Mouse (Mus musculus) heart, embryonic 15.5 days (tissue): Measurements from ENCODE around the gene Crb3. TPM values are rescaled to one million over a fixed set of nuclear protein-coding genes. Genes with fewer than 3 reads are reported as not detected.

Source experiments
- ATAC-seq: fragments of 200-750 bp; cut with Nextera tagmentation; replicated peaks from 2 replicates; pipeline ENCODE4 v1.8.0; 2017; ENCODE audit warnings: low read depth, moderate TSS enrichment; ENCODE audit not compliant: insufficient number of reproducible peaks, insufficient read depth, low FRiP score
- H3K27ac ChIP-seq: fragments of 300-500 bp; sonication (generic); 2 replicates; pipeline ENCODE4 v1.5.1; 2015; ENCODE audit warnings: mild to moderate bottlenecking, inconsistent platforms
- H3K27me3 ChIP-seq: fragments of 300-500 bp; sonication (generic); 2 replicates; pipeline ENCODE4 v1.6.1; 2015; ENCODE audit warnings: inconsistent platforms
- H3K36me3 ChIP-seq: fragments of 300-500 bp; sonication (generic); 2 replicates; pipeline ENCODE4 v1.6.1; 2015; ENCODE audit warnings: mild to moderate bottlenecking, inconsistent platforms
- H3K4me1 ChIP-seq: fragments of 300-500 bp; sonication (generic); replicated peaks from 2 replicates; pipeline ENCODE4 v1.6.1; 2015; ENCODE audit warnings: inconsistent platforms
- H3K4me2 ChIP-seq: fragments of 300-500 bp; sonication (generic); 2 replicates; pipeline ENCODE4 v1.6.1; 2015; ENCODE audit warnings: inconsistent platforms, mild to moderate bottlenecking, moderate library complexity
- H3K4me3 ChIP-seq: fragments of 300-500 bp; sonication (generic); 2 replicates; pipeline ENCODE4 v1.5.1; 2015; ENCODE audit warnings: mild to moderate bottlenecking, inconsistent platforms
- H3K9ac ChIP-seq: fragments of 300-500 bp; sonication (generic); 2 replicates; pipeline ENCODE4 v1.6.1; 2015; ENCODE audit warnings: mild to moderate bottlenecking, inconsistent platforms
- H3K9me3 ChIP-seq: fragments of 300-500 bp; sonication (generic); replicated peaks from 2 replicates; pipeline ENCODE4 v1.6.1; 2016; ENCODE audit warnings: inconsistent platforms
- WGBS: fragments of 180-500 bp; shearing (Covaris S2); methylation state at CpG from one replicate; pipeline ENCODE4 v1.1.7; 2015; ENCODE audit warnings: mixed read lengths; 5-methylcytosine and 5-hydroxymethylcytosine counted together
- polyA plus RNA-seq: library from polyadenylated mRNA; unstranded; fragments of >200 nt; fragmentation: Nextera tagmentation; extraction: Ambion mirVana; gene quantifications from 2 replicates; pipeline ENCODE4 v1.2.1, GENCODE M21; 2015

Crb3 gene
- polyA plus RNA-seq, 1 experiment from 2014 or later = 0.92 TPM

- no peaks in the 10 kb centered on the region for H3K27me3 ChIP-seq
- H3K4me1 ChIP-seq = peaks cover 16% of the 10 kb centered on the region
- no peak for ATAC-seq
- no peaks in the 10 kb centered on the region for H3K9me3 ChIP-seq
- no peak overlapping the region for H3K4me3 ChIP-seq
- no peaks in the 10 kb centered on the region for H3K36me3 ChIP-seq
- WGBS = 81% methylated on average over 5 of the region's 5 CpGs
- no peak overlapping the region for H3K27ac ChIP-seq
- no peak overlapping the region for H3K9ac ChIP-seq
- no peak overlapping the region for H3K4me2 ChIP-seq
These were observed 48.2 kb downstream of the Crb3 start for GRCm38 (mm10) chr17:57107064-57107463.

- Histone ChIP-seq H3K4me1 (peaks cover 16% of the 10 kb centered on the region), H3K9me3 (no peaks in the 10 kb centered on the region), H3K4me2 (no peak overlapping the region), H3K27ac (no peak overlapping the region), H3K27me3 (no peaks in the 10 kb centered on the region), H3K36me3 (no peaks in the 10 kb centered on the region), H3K9ac (no peak overlapping the region), H3K4me3 (no peak overlapping the region)
- no peak for ATAC-seq
- WGBS = 77% methylated on average over 7 of the region's 7 CpGs
These were observed 49.2 kb downstream of the Crb3 start for GRCm38 (mm10) chr17:57108040-57108665.

- no peak overlapping the region for H3K9ac ChIP-seq
- H3K27me3 ChIP-seq = no peaks in the 10 kb centered on the region
- H3K4me2 ChIP-seq = no peak overlapping the region
- no peak overlapping the region for H3K4me3 ChIP-seq
- H3K9me3 ChIP-seq = no peaks in the 10 kb centered on the region
- H3K27ac ChIP-seq = no peak overlapping the region
- no peak for ATAC-seq
- peaks cover 16% of the 10 kb centered on the region for H3K4me1 ChIP-seq
- WGBS = 38% methylated on average over 5 of the region's 5 CpGs
- H3K36me3 ChIP-seq = no peaks in the 10 kb centered on the region
These were observed 49.8 kb downstream of the Crb3 start for GRCm38 (mm10) chr17:57108666-57109171.

GRCm38 (mm10) chr17:57110005-57110404, 51.1 kb downstream of the Crb3 start:
- H3K9me3 ChIP-seq = no peaks in the 10 kb centered on the region
- 73% methylated on average over 1 of the region's 1 CpGs for WGBS
- no peak overlapping the region for H3K9ac ChIP-seq
- no peak overlapping the region for H3K27ac ChIP-seq
- H3K36me3 ChIP-seq = no peaks in the 10 kb centered on the region
- no peak overlapping the region for H3K4me3 ChIP-seq
- H3K4me2 ChIP-seq = no peak overlapping the region
- no peak for ATAC-seq
- no peaks in the 10 kb centered on the region for H3K27me3 ChIP-seq
- H3K4me1 ChIP-seq = peaks cover 9% of the 10 kb centered on the region

GRCm38 (mm10) chr17:57112768-57113474, 54.0 kb downstream of the Crb3 start:
- Histone ChIP-seq H3K9me3 (no peaks in the 10 kb centered on the region), H3K36me3 (no peaks in the 10 kb centered on the region), H3K4me3 (no peak overlapping the region), H3K4me1 (no peaks in the 10 kb centered on the region), H3K9ac (no peak overlapping the region), H3K27me3 (no peaks in the 10 kb centered on the region), H3K27ac (no peak overlapping the region), H3K4me2 (no peak overlapping the region)
- 80% methylated on average over 10 of the region's 10 CpGs for WGBS
- no peak for ATAC-seq

Other genes with a start within 250 kb of the Crb3 start
- gene Rfx2, start 228.1 kb upstream of the Crb3 start, polyA plus RNA-seq = 4.8 and 6.3 TPM in 2 replicates
- gene Acsbg2, start 184.7 kb upstream of the Crb3 start, polyA plus RNA-seq = not detected in 2 replicates
- gene 1700061G19Rik, start 183.6 kb upstream of the Crb3 start, polyA plus RNA-seq = 0.30 and 0.43 TPM in 2 replicates
- 25.8 and 35.3 TPM in 2 replicates for gene Mllt1, start 123.7 kb upstream of the Crb3 start, polyA plus RNA-seq
- 0.08 TPM in 1 of 2 replicates, not detected in the other for gene Acer1, start 77.0 kb upstream of the Crb3 start, polyA plus RNA-seq
- gene Clpp, start 68.8 kb upstream of the Crb3 start, polyA plus RNA-seq = 103 and 114 TPM in 2 replicates
- 52.1 and 52.4 TPM in 2 replicates for gene Alkbh7, start 61.8 kb upstream of the Crb3 start, polyA plus RNA-seq
- gene Pspn, start 59.1 kb upstream of the Crb3 start, polyA plus RNA-seq = 0.33 TPM in 1 of 2 replicates, not detected in the other
- gene Gtf2f1, start 47.8 kb upstream of the Crb3 start, polyA plus RNA-seq = 33.7 and 41.1 TPM in 2 replicates
- 0.23 and 0.48 TPM in 2 replicates for gene Gm17949, start 47.6 kb upstream of the Crb3 start, polyA plus RNA-seq
- 23.3 and 29.3 TPM in 2 replicates for gene Khsrp, start 27.6 kb upstream of the Crb3 start, polyA plus RNA-seq
- not detected in 2 replicates for gene Slc25a41, start 17.5 kb upstream of the Crb3 start, polyA plus RNA-seq
- 14.7 and 18.3 TPM in 2 replicates for gene Slc25a23, start 758 bp downstream of the Crb3 start, polyA plus RNA-seq
- 0.64 and 3.7 TPM in 2 replicates for gene Dennd1c, start 19.4 kb downstream of the Crb3 start, polyA plus RNA-seq
- 5.6 and 12.8 TPM in 2 replicates for gene Tubb4a, start 28.7 kb downstream of the Crb3 start, polyA plus RNA-seq
- 2.6 and 3.0 TPM in 2 replicates for gene Tnfsf9, start 46.2 kb downstream of the Crb3 start, polyA plus RNA-seq
- not detected in 2 replicates for gene Cd70, start 90.7 kb downstream of the Crb3 start, polyA plus RNA-seq
- 0.29 TPM in 1 of 2 replicates, not detected in the other for gene Tnfsf14, start 135.1 kb downstream of the Crb3 start, polyA plus RNA-seq
- 1.8 and 5.6 TPM in 2 replicates for gene C3, start 169.0 kb downstream of the Crb3 start, polyA plus RNA-seq
- 26.5 and 29.0 TPM in 2 replicates for gene Gpr108, start 189.3 kb downstream of the Crb3 start, polyA plus RNA-seq
- 39.1 and 43.7 TPM in 2 replicates for gene Trip10, start 190.3 kb downstream of the Crb3 start, polyA plus RNA-seq
- 1.8 and 9.6 TPM in 2 replicates for gene Vav1, start 220.0 kb downstream of the Crb3 start, polyA plus RNA-seq